16 mouse cellular contexts compared by ENCODE assay signal in genomic region chr3:95732297-95732696, GRCm38 (mm10). TPM values are rescaled to one million over a fixed set of nuclear protein-coding genes. Genes with fewer than 3 reads are reported as not detected.
DNase-seq lines count a peak whose midpoint lies in the region; ATAC-seq and TF ChIP-seq lines count a peak whose summit lies in the region.
"Had no signal": no experiment of that assay in that cellular context is flagged by ENCODE, and none has a peak within 500 bp of the region (broad histone marks: within the 10 kb centered on the region; RNA-seq: fewer than 3 reads in every experiment).

No protein-coding gene starts in this region.

- no peak overlapping the region for H3K9ac ChIP-seq in heart, postnatal 0 days (replicated peaks; ENCODE audit: low read depth, low read length)
- H3K9ac ChIP-seq in lung, embryonic 14.5 days = no peak overlapping the region
- H3K9ac ChIP-seq: forebrain, embryonic 15.5 days; hindbrain, embryonic 15.5 days; limb, embryonic 12.5 days; midbrain, embryonic 12.5 days had no signal

- H3K9me3 ChIP-seq in heart, postnatal 0 days (replicated peaks; ENCODE audit: control insufficient read depth, low read length) = no peaks in the 10 kb centered on the region
- H3K9me3 ChIP-seq in lung, embryonic 14.5 days (ENCODE audit: low read depth, low read length) = no peaks in the 10 kb centered on the region
- H3K9me3 ChIP-seq in embryonic facial prominence, embryonic 10.5 days = no peaks in the 10 kb centered on the region
- H3K9me3 ChIP-seq: forebrain, embryonic 15.5 days; hindbrain, embryonic 15.5 days; limb, embryonic 12.5 days; midbrain, embryonic 12.5 days had no signal

- peak overlapping the region; percentile 63; the same call in 1 of the 2 replicates for H3K27ac ChIP-seq in gastrocnemius, adult 2 months
- H3K27ac ChIP-seq in heart, postnatal 0 days (ENCODE audit: low read depth) = peak overlapping the region; percentile 26; the same call in 1 of the 2 replicates
- no peak overlapping the region for H3K27ac ChIP-seq in lung, embryonic 14.5 days (ENCODE audit: low read depth)
- no peak overlapping the region for H3K27ac ChIP-seq in embryonic facial prominence, embryonic 10.5 days (replicated peaks)
- H3K27ac ChIP-seq: forebrain, embryonic 15.5 days; hindbrain, embryonic 15.5 days; limb, embryonic 12.5 days; midbrain, embryonic 12.5 days had no signal

- peaks cover 13% of the 10 kb centered on the region for H3K4me1 ChIP-seq in heart, postnatal 0 days (ENCODE audit: control insufficient read depth, insufficient read depth)
- 0 out of 2 replicates have a peak, but pooled peaks cover 3% of the 10 kb centered on the region for H3K4me1 ChIP-seq in lung, embryonic 14.5 days (ENCODE audit: insufficient read depth)
- H3K4me1 ChIP-seq in embryonic facial prominence, embryonic 10.5 days = peaks cover 6% of the 10 kb centered on the region
- H3K4me1 ChIP-seq: forebrain, embryonic 15.5 days; hindbrain, embryonic 15.5 days; limb, embryonic 12.5 days; midbrain, embryonic 12.5 days had no signal

- no peaks in the 10 kb centered on the region for H3K27me3 ChIP-seq in heart, postnatal 0 days (ENCODE audit: control insufficient read depth, insufficient read depth, low read length)
- no peaks in the 10 kb centered on the region for H3K27me3 ChIP-seq in lung, embryonic 14.5 days (ENCODE audit: insufficient read depth, low read length)
- no peaks in the 10 kb centered on the region for H3K27me3 ChIP-seq in embryonic facial prominence, embryonic 10.5 days (replicated peaks; ENCODE audit: low read depth, poor library complexity, severe bottlenecking)
- H3K27me3 ChIP-seq: forebrain, embryonic 15.5 days; hindbrain, embryonic 15.5 days; limb, embryonic 12.5 days; midbrain, embryonic 12.5 days had no signal

- intact Hi-C loops in gastrocnemius, adult 2 months (cut with DNase I) = loop anchor here (5.0 kb wide), 1 partner anchor 100 kb away; no protein-coding TSS in a partner anchor
- intact Hi-C loops in heart, postnatal 36 days (cut with DNase I) = no loop called here

- DNase-seq in gastrocnemius, adult 2 months = no peak
- no peak for DNase-seq in gastrocnemius, postnatal 4 days (ENCODE audit: low spot score in 2 of 2)
- DNase-seq in heart, postnatal 0 days (ENCODE audit: low spot score) = no peak
- no peak for DNase-seq in heart, postnatal 36 days
- no peak for DNase-seq in lung, embryonic 14.5 days
- DNase-seq in lung, postnatal 10 days = no peak
- DNase-seq in MEL-GATA-1-ER (ENCODE audit: extremely low read depth, low read depth) = peak; percentile 81
- no peak for DNase-seq in embryonic facial prominence, embryonic 10.5 days (ENCODE audit: low spot score)
- DNase-seq: cerebellum, adult 11 months; cerebellum, postnatal 36 days; retina, postnatal 1 day had no signal

- no peak overlapping the region for H3K4me2 ChIP-seq in heart, postnatal 0 days (ENCODE audit: low read depth, low read length)
- H3K4me2 ChIP-seq in lung, embryonic 14.5 days = no peak overlapping the region
- H3K4me2 ChIP-seq: forebrain, embryonic 15.5 days; hindbrain, embryonic 15.5 days; limb, embryonic 12.5 days; midbrain, embryonic 12.5 days had no signal

- H3K36me3 ChIP-seq in heart, postnatal 0 days (replicated peaks; ENCODE audit: control insufficient read depth, insufficient read depth, low read length) = peaks cover 12% of the 10 kb centered on the region
- peaks cover 13% of the 10 kb centered on the region; the same call in 1 of the 2 replicates for H3K36me3 ChIP-seq in lung, embryonic 14.5 days (ENCODE audit: insufficient read depth)
- H3K36me3 ChIP-seq in embryonic facial prominence, embryonic 10.5 days (replicated peaks) = peaks cover 36% of the 10 kb centered on the region
- H3K36me3 ChIP-seq: hindbrain, embryonic 15.5 days had no signal

- ATAC-seq in heart, postnatal 0 days (ENCODE audit: insufficient read depth, low read depth) = no peak
- ATAC-seq in lung, embryonic 14.5 days (ENCODE audit: insufficient read depth) = 0 out of 2 replicates have a peak, but pooled peaks have one; percentile 3
- ATAC-seq: forebrain, embryonic 15.5 days; intestine, embryonic 16.5 days had no signal

- TF ChIP-seq CTCF in gastrocnemius, adult 2 months (IDR thresholded peaks at IDR 0.05) = no peak
- TF ChIP-seq CTCF in heart, postnatal 0 days (IDR thresholded peaks at IDR 0.05; ENCODE audit: low read depth) = no peak
- no peak for TF ChIP-seq CTCF in lung, embryonic 14.5 days (IDR thresholded peaks at IDR 0.05; ENCODE audit: low read depth)

- no peak for TF ChIP-seq EP300 in heart, postnatal 0 days (IDR thresholded peaks at IDR 0.05; ENCODE audit: low read depth)

- WGBS in heart, postnatal 0 days = 86% methylated on average over 9 of the region's 9 CpGs
- WGBS in lung, embryonic 14.5 days = 95% methylated on average over 9 of the region's 9 CpGs
- WGBS in embryonic facial prominence, embryonic 10.5 days = 98% methylated on average over 9 of the region's 9 CpGs

- H3K4me3 ChIP-seq in gastrocnemius, adult 2 months = no peak overlapping the region
- no peak overlapping the region for H3K4me3 ChIP-seq in heart, postnatal 0 days (ENCODE audit: low read depth, low read length)
- no peak overlapping the region for H3K4me3 ChIP-seq in lung, embryonic 14.5 days (ENCODE audit: low read depth, low read length)
- H3K4me3 ChIP-seq in embryonic facial prominence, embryonic 10.5 days = no peak overlapping the region
- H3K4me3 ChIP-seq: forebrain, embryonic 15.5 days; hindbrain, embryonic 15.5 days; limb, embryonic 12.5 days; midbrain, embryonic 12.5 days had no signal

RNA-seq across cellular contexts. Expression of gene Ecm1, which starts 7.1 kb away (rescaled TPM):
- total RNA-seq in gastrocnemius, adult 2 months (2021) = 10 to 100 TPM; 18.0 to 23.0 TPM
- 10 to 100 TPM; 32.4 to 35.5 TPM for total RNA-seq in gastrocnemius, postnatal 4 days (2021)
- 22.9 and 63.8 TPM in 2 replicates for total RNA-seq in heart, postnatal 0 days (2014; rRNA removed; ENCODE audit: low replicate concordance)
- 55.8 and 59.6 TPM in 2 replicates for polyA plus RNA-seq in heart, postnatal 0 days (2015; fragmentation: Nextera tagmentation; extraction: Ambion mirVana)
- 10 to 100 TPM; 59.4 to 60.0 TPM for total RNA-seq in heart, postnatal 36 days (2021)
- polyA plus RNA-seq in lung, embryonic 14.5 days (2014; fragmentation: Nextera tagmentation; extraction: Ambion mirVana) = 23.5 and 27.7 TPM in 2 replicates
- polyA plus RNA-seq in embryonic facial prominence, embryonic 10.5 days (2016; fragmentation: Nextera tagmentation; extraction: Ambion mirVana) = 9.7 and 10.9 TPM in 2 replicates

RNA-seq across cellular contexts. Expression of gene Tars2, which starts 27.7 kb away (rescaled TPM):
- 10 to 100 TPM; 23.0 to 30.8 TPM for total RNA-seq in gastrocnemius, adult 2 months (2021)
- total RNA-seq in gastrocnemius, postnatal 4 days (2021) = 10 to 100 TPM; 22.4 to 23.9 TPM
- total RNA-seq in heart, postnatal 0 days (2014; rRNA removed; ENCODE audit: low replicate concordance) = 43.5 and 47.1 TPM in 2 replicates
- 30.0 and 30.3 TPM in 2 replicates for polyA plus RNA-seq in heart, postnatal 0 days (2015; fragmentation: Nextera tagmentation; extraction: Ambion mirVana)
- 10 to 100 TPM; 42.9 to 46.2 TPM for total RNA-seq in heart, postnatal 36 days (2021)
- 47.5 and 52.3 TPM in 2 replicates for polyA plus RNA-seq in lung, embryonic 14.5 days (2014; fragmentation: Nextera tagmentation; extraction: Ambion mirVana)
- 65.5 and 71.5 TPM in 2 replicates for polyA plus RNA-seq in embryonic facial prominence, embryonic 10.5 days (2016; fragmentation: Nextera tagmentation; extraction: Ambion mirVana)

RNA-seq across cellular contexts. Expression of gene Adamtsl4, which starts 44.6 kb away (rescaled TPM):
- total RNA-seq in gastrocnemius, adult 2 months (2021) = 10 to 100 TPM; 17.2 to 32.0 TPM
- 10 to 100 TPM; 28.2 to 36.2 TPM for total RNA-seq in gastrocnemius, postnatal 4 days (2021)
- total RNA-seq in heart, postnatal 0 days (2014; rRNA removed; ENCODE audit: low replicate concordance) = 20.2 and 23.8 TPM in 2 replicates
- polyA plus RNA-seq in heart, postnatal 0 days (2015; fragmentation: Nextera tagmentation; extraction: Ambion mirVana) = 7.5 and 11.2 TPM in 2 replicates
- total RNA-seq in heart, postnatal 36 days (2021) = 10 to 100 TPM; 62.2 to 67.6 TPM
- 1.6 and 4.0 TPM in 2 replicates for polyA plus RNA-seq in lung, embryonic 14.5 days (2014; fragmentation: Nextera tagmentation; extraction: Ambion mirVana)
- polyA plus RNA-seq in embryonic facial prominence, embryonic 10.5 days (2016; fragmentation: Nextera tagmentation; extraction: Ambion mirVana) = 1.00 and 1.6 TPM in 2 replicates

Comparison
In these comparisons a context has a peak if more than half of its experiments do, and no peak if none do; other contexts are left out.
1. H3K27ac ChIP-seq: peak in gastrocnemius, adult 2 months (single experiment) and heart, postnatal 0 days (single experiment); none in lung, embryonic 14.5 days (single experiment) and embryonic facial prominence, embryonic 10.5 days (single experiment).